Mouse (Mus musculus): Measurements from ENCODE around the gene Dnajc12. TPM values are rescaled to one million over a fixed set of nuclear protein-coding genes. Genes with fewer than 3 reads are reported as not detected.

Gene Dnajc12
- total and polyA plus RNA-seq, 2 experiments from 2014 or later = 3.2 to 11.0 TPM

GRCm38 (mm10) chr10:63457292-63458128 is 75.3 kb downstream of the Dnajc12 start:
- Histone ChIP-seq H3K4me1 (ENCODE audit: control insufficient read depth, insufficient read depth) (peaks cover 8% of the 10 kb centered on the region; the same call in 1 of the 2 replicates), H3K4me2 (ENCODE audit: low read depth, low read length) (peak overlapping the region; percentile 72), H3K9ac (replicated peaks; ENCODE audit: low read depth, low read length) (peak overlapping the region; percentile 65), H3K36me3 (replicated peaks; ENCODE audit: control insufficient read depth, insufficient read depth, low read length) (no peaks in the 10 kb centered on the region), H3K27me3 (ENCODE audit: control insufficient read depth, insufficient read depth, low read length) (no peaks in the 10 kb centered on the region), H3K9me3 (replicated peaks; ENCODE audit: control insufficient read depth, low read length) (no peaks in the 10 kb centered on the region), H3K4me3 (ENCODE audit: low read depth, low read length) (peak overlapping the region; percentile 51), H3K27ac (ENCODE audit: low read depth) (peak overlapping the region; percentile 98)
- DNase-seq (ENCODE audit: low spot score) = peak; percentile 91
- ATAC-seq (ENCODE audit: insufficient read depth, low read depth) = peak; percentile 93
- WGBS = 5% methylated on average over 17 of the region's 17 CpGs
- no peak for TF ChIP-seq CTCF (IDR thresholded peaks at IDR 0.05; ENCODE audit: low read depth)
- TF ChIP-seq EP300 (IDR thresholded peaks at IDR 0.05; ENCODE audit: low read depth) = 0 out of 2 replicates have a peak, but pooled peaks have one; percentile 49

Other genes with a start within 250 kb of the Dnajc12 start
- gene Mypn, start 178.5 kb upstream of the Dnajc12 start, total RNA-seq (2014; rRNA removed; ENCODE audit: low replicate concordance) = 26.5 and 33.5 TPM in 2 replicates
- gene Mypn, start 178.5 kb upstream of the Dnajc12 start, polyA plus RNA-seq (2015; fragmentation: Nextera tagmentation; extraction: Ambion mirVana) = 12.2 and 12.7 TPM in 2 replicates
- gene Herc4, start 138.6 kb upstream of the Dnajc12 start, total RNA-seq (2014; rRNA removed; ENCODE audit: low replicate concordance) = 45.1 and 46.3 TPM in 2 replicates
- gene Herc4, start 138.6 kb upstream of the Dnajc12 start, polyA plus RNA-seq (2015; fragmentation: Nextera tagmentation; extraction: Ambion mirVana) = 24.9 and 25.0 TPM in 2 replicates
- 10.4 and 10.7 TPM in 2 replicates for gene Sirt1, start 739 bp upstream of the Dnajc12 start, total RNA-seq (2014; rRNA removed; ENCODE audit: low replicate concordance)
- gene Sirt1, start 739 bp upstream of the Dnajc12 start, polyA plus RNA-seq (2015; fragmentation: Nextera tagmentation; extraction: Ambion mirVana) = 2.1 and 2.5 TPM in 2 replicates
- not detected in 2 replicates for gene Gm7075, start 39.3 kb downstream of the Dnajc12 start, total RNA-seq (2014; rRNA removed; ENCODE audit: low replicate concordance)
- gene Gm7075, start 39.3 kb downstream of the Dnajc12 start, polyA plus RNA-seq (2015; fragmentation: Nextera tagmentation; extraction: Ambion mirVana) = not detected in 2 replicates
- 58.4 and 62.6 TPM in 2 replicates for gene Ctnna3, start 47.7 kb downstream of the Dnajc12 start, total RNA-seq (2014; rRNA removed; ENCODE audit: low replicate concordance)
- gene Ctnna3, start 47.7 kb downstream of the Dnajc12 start, polyA plus RNA-seq (2015; fragmentation: Nextera tagmentation; extraction: Ambion mirVana) = 18.2 and 18.6 TPM in 2 replicates